Mouse (Mus musculus): Measurements from ENCODE around the gene Popdc3. TPM values are rescaled to one million over a fixed set of nuclear protein-coding genes. Genes with fewer than 3 reads are reported as not detected.

Gene Popdc3
- total and polyA plus RNA-seq, 3 experiments = not detected

DNA sequence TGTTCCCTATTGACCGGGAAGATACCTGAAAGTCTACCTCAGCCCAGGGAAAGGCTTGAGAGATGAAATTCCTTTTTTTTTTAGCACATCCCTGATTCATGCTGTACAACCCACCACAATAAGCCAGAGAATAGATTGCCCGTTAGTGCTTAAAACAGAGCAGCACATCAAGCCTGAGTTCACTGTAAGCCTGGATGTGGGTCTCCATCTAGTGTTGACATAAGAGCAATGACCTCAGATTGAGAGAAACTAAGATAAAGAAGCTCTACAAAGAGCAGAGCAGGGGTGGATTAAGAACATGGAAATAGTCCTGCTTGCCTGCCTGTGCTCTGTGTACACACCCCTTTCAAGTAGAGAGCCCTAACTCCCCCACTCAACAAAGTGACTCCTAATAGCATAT, 7.6 kb downstream of the Popdc3 start:
- no peak overlapping the region for H3K27ac ChIP-seq (ENCODE audit: control insufficient read depth, low read depth, low read length)
- H3K27me3 ChIP-seq (ENCODE audit: control insufficient read depth in 1 of 2, insufficient read depth in 2 of 2, low read length in 2 of 2) = no peaks in the 10 kb centered on the region
- no peak for TF ChIP-seq MAFK (IDR thresholded peaks at IDR 0.05; ENCODE audit: borderline replicate concordance, low read depth, low read length)
- TF ChIP-seq MAX (IDR thresholded peaks at IDR 0.05; ENCODE audit: low read length) = no peak
- H3K9ac ChIP-seq (ENCODE audit: control insufficient read depth, low read depth, low read length, poor library complexity, severe bottlenecking) = no peak overlapping the region
- H3K4me3 ChIP-seq (ENCODE audit: control insufficient read depth in 1 of 2, insufficient read depth in 1 of 2, low read depth in 2 of 2, low read length in 2 of 2) = no peak overlapping the region
- no peaks in the 10 kb centered on the region for H3K79me2 ChIP-seq (ENCODE audit: control insufficient read depth, insufficient read depth, low read length, poor library complexity)
- H3K4me1 ChIP-seq (ENCODE audit: control insufficient read depth in 1 of 2, insufficient read depth in 2 of 2, low read length in 2 of 2) = no peaks in the 10 kb centered on the region
- no peak for DNase-seq (ENCODE audit: low read depth, low spot score)
- no peaks in the 10 kb centered on the region for H3K36me3 ChIP-seq (ENCODE audit: control insufficient read depth in 1 of 2, insufficient read depth in 2 of 2, low read length in 2 of 2)
- no peaks in the 10 kb centered on the region for H3K9me3 ChIP-seq (replicated peaks; ENCODE audit: insufficient read depth, low read length)

- Histone ChIP-seq H3K27ac (ENCODE audit: control insufficient read depth, low read depth, low read length) (no peak overlapping the region), H3K9ac (ENCODE audit: control insufficient read depth, low read depth, low read length, poor library complexity, severe bottlenecking) (no peak overlapping the region), H3K36me3 (ENCODE audit: control insufficient read depth in 1 of 2, insufficient read depth in 2 of 2, low read length in 2 of 2) (no peaks in the 10 kb centered on the region), H3K9me3 (replicated peaks; ENCODE audit: insufficient read depth, low read length) (no peaks in the 10 kb centered on the region), H3K27me3 (ENCODE audit: control insufficient read depth in 1 of 2, insufficient read depth in 2 of 2, low read length in 2 of 2) (no peaks in the 10 kb centered on the region), H3K79me2 (ENCODE audit: control insufficient read depth, insufficient read depth, low read length, poor library complexity) (no peaks in the 10 kb centered on the region), H3K4me3 (ENCODE audit: control insufficient read depth in 1 of 2, insufficient read depth in 1 of 2, low read depth in 2 of 2, low read length in 2 of 2) (no peak overlapping the region), H3K4me1 (ENCODE audit: control insufficient read depth in 1 of 2, insufficient read depth in 2 of 2, low read length in 2 of 2) (no peaks in the 10 kb centered on the region)
- no peak for DNase-seq (ENCODE audit: low read depth, low spot score)
- TF ChIP-seq RAD21 (IDR thresholded peaks at IDR 0.05; ENCODE audit: low read depth, low read length) (no peak), RCOR1 (IDR thresholded peaks at IDR 0.05; ENCODE audit: low read depth, low read length) (no peak), CHD2 (IDR thresholded peaks at IDR 0.05; ENCODE audit: low read length) (no peak), CTCF (IDR thresholded peaks at IDR 0.05 in 2 of 3, conservative IDR thresholded peaks at IDR 0.05 in 1 of 3; ENCODE audit: control insufficient read depth in 1 of 3, insufficient read depth in 1 of 3, low read depth in 2 of 3, low read length in 3 of 3, poor library complexity in 1 of 3, severe bottlenecking in 1 of 3) (no peak), MAZ (IDR thresholded peaks at IDR 0.05; ENCODE audit: low read depth, low read length) (no peak), ETS1 (IDR thresholded peaks at IDR 0.05; ENCODE audit: low read depth, low read length) (no peak), MXI1 (IDR thresholded peaks at IDR 0.05; ENCODE audit: low read depth, low read length) (no peak), ZNF384 (IDR thresholded peaks at IDR 0.05; ENCODE audit: low read depth, low read length) (no peak), MAFK (IDR thresholded peaks at IDR 0.05; ENCODE audit: borderline replicate concordance, low read depth, low read length) (no peak)
Observed at GRCm38 (mm10) chr10:45193330-45194310, 15.7 kb downstream of the Popdc3 start.

DNA sequence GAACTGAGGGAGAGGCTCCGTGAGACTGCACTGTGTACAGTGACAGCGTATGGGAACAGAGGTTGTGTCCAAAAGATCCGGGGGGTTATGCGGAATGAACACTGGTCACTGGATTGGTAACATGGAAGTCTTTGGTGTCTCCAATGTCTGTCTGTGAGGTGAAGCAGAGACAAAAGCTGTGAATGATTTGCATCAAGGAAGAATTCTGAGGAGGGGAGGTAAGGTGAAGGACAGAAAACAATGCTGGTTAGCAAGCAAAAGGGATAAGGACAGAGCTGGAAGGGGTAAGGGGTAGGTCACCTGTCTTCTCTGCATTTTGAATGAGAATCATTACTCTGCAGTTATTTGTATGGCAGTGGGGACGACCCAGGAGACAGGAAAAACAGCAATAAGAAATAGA, 16.6 kb downstream of the Popdc3 start:
- Histone ChIP-seq H3K36me3 (ENCODE audit: control insufficient read depth in 1 of 2, insufficient read depth in 2 of 2, low read length in 2 of 2) (no peaks in the 10 kb centered on the region), H3K4me3 (ENCODE audit: control insufficient read depth in 1 of 2, insufficient read depth in 1 of 2, low read depth in 2 of 2, low read length in 2 of 2) (no peak overlapping the region), H3K4me1 (ENCODE audit: control insufficient read depth in 1 of 2, insufficient read depth in 2 of 2, low read length in 2 of 2) (no peaks in the 10 kb centered on the region), H3K9me3 (replicated peaks; ENCODE audit: insufficient read depth, low read length) (no peaks in the 10 kb centered on the region), H3K9ac (ENCODE audit: control insufficient read depth, low read depth, low read length, poor library complexity, severe bottlenecking) (no peak overlapping the region), H3K79me2 (ENCODE audit: control insufficient read depth, insufficient read depth, low read length, poor library complexity) (no peaks in the 10 kb centered on the region), H3K27ac (ENCODE audit: control insufficient read depth, low read depth, low read length) (no peak overlapping the region), H3K27me3 (ENCODE audit: control insufficient read depth in 1 of 2, insufficient read depth in 2 of 2, low read length in 2 of 2) (no peaks in the 10 kb centered on the region)
- TF ChIP-seq USF2 (IDR thresholded peaks at IDR 0.05; ENCODE audit: borderline replicate concordance in 1 of 2, insufficient read depth in 1 of 2, low read depth in 1 of 2, low read length in 2 of 2) = no peak
- TF ChIP-seq USF1 (IDR thresholded peaks at IDR 0.05; ENCODE audit: low read depth, low read length) = no peak
- no peak for DNase-seq (ENCODE audit: low read depth, low spot score)

Data from MEL (cell line).